Mouse (Mus musculus) heart, postnatal 0 days (tissue): ENCODE data around the gene Dab2. TPM values are rescaled to one million over a fixed set of nuclear protein-coding genes. Genes with fewer than 3 reads are reported as not detected.

Experiments
- ATAC-seq: fragments of 200-750 bp; cut with Nextera tagmentation; 2 replicates; pipeline ENCODE4 v1.8.0; 2017; ENCODE audit warnings: low read depth, moderate number of reproducible peaks, moderate library complexity; ENCODE audit not compliant: insufficient read depth
- DNase-seq: peaks from one replicate; pipeline ENCODE4 v3.0.0-alpha.2; 2016; ENCODE audit warnings: low spot score
- H3K27ac ChIP-seq: fragments of 300-500 bp; sonication (generic); 2 replicates; pipeline ENCODE4 v1.5.1; 2014; ENCODE audit warnings: low read depth, mild to moderate bottlenecking
- H3K27me3 ChIP-seq: fragments of 300-500 bp; sonication (generic); 2 replicates; pipeline ENCODE4 v1.6.1; 2014; ENCODE audit warnings: low read length, mixed read lengths; ENCODE audit not compliant: control insufficient read depth, insufficient read depth
- H3K36me3 ChIP-seq: fragments of 300-500 bp; sonication (generic); replicated peaks from 2 replicates; pipeline ENCODE4 v1.6.1; 2014; ENCODE audit warnings: low read length, mixed read lengths; ENCODE audit not compliant: control insufficient read depth, insufficient read depth
- H3K4me1 ChIP-seq: fragments of 300-500 bp; sonication (generic); 2 replicates; pipeline ENCODE4 v1.6.1; 2014; ENCODE audit warnings: antibody characterized with exemption; ENCODE audit not compliant: control insufficient read depth, insufficient read depth
- H3K4me2 ChIP-seq: fragments of 300-500 bp; sonication (generic); 2 replicates; pipeline ENCODE4 v1.6.1; 2014; ENCODE audit warnings: low read depth, mild to moderate bottlenecking, low read length, moderate library complexity
- H3K4me3 ChIP-seq: fragments of 300-500 bp; sonication (generic); 2 replicates; pipeline ENCODE4 v1.5.1; 2014; ENCODE audit warnings: low read depth, low read length
- H3K9ac ChIP-seq: fragments of 300-500 bp; sonication (generic); replicated peaks from 2 replicates; pipeline ENCODE4 v1.6.1; 2014; ENCODE audit warnings: low read depth, low read length, mixed read lengths
- H3K9me3 ChIP-seq: fragments of 300-500 bp; sonication (generic); replicated peaks from 2 replicates; pipeline ENCODE4 v1.6.1; 2016; ENCODE audit warnings: low read length; ENCODE audit not compliant: control insufficient read depth
- CTCF ChIP-seq: IDR thresholded peaks from 2 replicates; pipeline ENCODE4 v1.5.1; 2016; ENCODE audit warnings: antibody characterized with exemption, control low read depth, low read depth
- EP300 ChIP-seq: IDR thresholded peaks from 2 replicates; pipeline ENCODE4 v1.6.1; 2016; ENCODE audit warnings: antibody characterized with exemption, low read depth
- WGBS: fragments of 180-500 bp; shearing (Covaris S2); extraction: QIAGEN DNeasy Blood & Tissue Kit; methylation state at CpG from one replicate; pipeline ENCODE4 v1.1.7; 2014; 5-methylcytosine and 5-hydroxymethylcytosine counted together
- polyA plus RNA-seq: library from polyadenylated mRNA; unstranded; fragments of >200 nt; fragmentation: Nextera tagmentation; extraction: Ambion mirVana; gene quantifications from 2 replicates; pipeline ENCODE4 v1.2.1, GENCODE M21; 2015
- total RNA-seq: library from RNA; depleted of rRNA; stranded (reverse); fragments of >200 nt; gene quantifications from 2 replicates; pipeline ENCODE4 v1.2.3, GENCODE M21; 2014; ENCODE audit warnings: low replicate concordance; rRNA removed

Dab2 gene
- total RNA-seq (9.4 and 10.3 TPM in 2 replicates), polyA plus RNA-seq (11.3 and 12.2 TPM in 2 replicates)

GRCm38 (mm10) chr15:6299554-6299953 is at the start of gene Dab2:
Gene Dab2, plus strand, starts transcription at chr15:6299788.
- WGBS, result 76% methylated on average over 3 of the region's 3 CpGs
- ATAC-seq, result no peak
- Histone ChIP-seq H3K27me3 (no peaks in the 10 kb centered on the region), H3K4me2 (no peak within 1 kb of the TSS), H3K4me1 (no peaks in the 10 kb centered on the region), H3K9ac (no peak within 1 kb of the TSS), H3K27ac (no peak within 1 kb of the TSS), H3K36me3 (no peaks in the 10 kb centered on the region), H3K9me3 (no peaks in the 10 kb centered on the region), H3K4me3 (no peak within 1 kb of the TSS)
- DNase-seq, result no peak
- TF ChIP-seq CTCF (no peak), EP300 (no peak)

- H3K36me3 ChIP-seq, result no peaks in the 10 kb centered on the region
- H3K9ac ChIP-seq, result no peak overlapping the region
- no peak overlapping the region for H3K27ac ChIP-seq
- no peak for DNase-seq
- no peaks in the 10 kb centered on the region for H3K9me3 ChIP-seq
- WGBS, result 66% methylated on average over 2 of the region's 2 CpGs
- no peak overlapping the region for H3K4me3 ChIP-seq
- H3K4me2 ChIP-seq, result no peak overlapping the region
- no peaks in the 10 kb centered on the region for H3K4me1 ChIP-seq
- no peaks in the 10 kb centered on the region for H3K27me3 ChIP-seq
- ATAC-seq, result no peak
- TF ChIP-seq EP300 (no peak), CTCF (no peak)
Observed at GRCm38 (mm10) chr15:6253471-6253870, 46.1 kb upstream of the Dab2 start.

GRCm38 (mm10) chr15:6254383-6254782 is 45.2 kb upstream of the Dab2 start:
- no peak overlapping the region for H3K4me3 ChIP-seq
- H3K27me3 ChIP-seq, result no peaks in the 10 kb centered on the region
- no peaks in the 10 kb centered on the region for H3K36me3 ChIP-seq
- no peak for ATAC-seq
- H3K4me2 ChIP-seq, result no peak overlapping the region
- WGBS, result 90% methylated on average over 2 of the region's 2 CpGs
- H3K9ac ChIP-seq, result no peak overlapping the region
- no peak for DNase-seq
- H3K27ac ChIP-seq, result no peak overlapping the region
- no peaks in the 10 kb centered on the region for H3K9me3 ChIP-seq
- 0 out of 2 replicates have a peak, but pooled peaks cover 1% of the 10 kb centered on the region for H3K4me1 ChIP-seq
- no peak for TF ChIP-seq EP300
- TF ChIP-seq CTCF, result no peak

- ATAC-seq, result no peak
- DNase-seq, result no peak
- H3K27me3 ChIP-seq, result no peaks in the 10 kb centered on the region
- 0 out of 2 replicates have a peak, but pooled peaks cover 11% of the 10 kb centered on the region for H3K4me1 ChIP-seq
- no peak overlapping the region for H3K27ac ChIP-seq
- TF ChIP-seq EP300 (no peak), CTCF (no peak)
- no peak overlapping the region for H3K9ac ChIP-seq
- 69% methylated on average over 2 of the region's 2 CpGs for WGBS
- no peaks in the 10 kb centered on the region for H3K36me3 ChIP-seq
- no peak overlapping the region for H3K4me2 ChIP-seq
- H3K4me3 ChIP-seq, result no peak overlapping the region
- no peaks in the 10 kb centered on the region for H3K9me3 ChIP-seq
Observed at GRCm38 (mm10) chr15:6257049-6257448, 42.5 kb upstream of the Dab2 start.

GRCm38 (mm10) chr15:6259957-6260740 is 39.4 kb upstream of the Dab2 start:
- no peak overlapping the region for H3K4me2 ChIP-seq
- 14% methylated on average over 3 of the region's 3 CpGs for WGBS
- DNase-seq (peak; percentile 61), ATAC-seq (peak; percentile 87)
- no peaks in the 10 kb centered on the region for H3K36me3 ChIP-seq
- H3K4me1 ChIP-seq, result 0 out of 2 replicates have a peak, but pooled peaks cover 11% of the 10 kb centered on the region
- H3K9ac ChIP-seq, result no peak overlapping the region
- TF ChIP-seq CTCF (no peak), EP300 (no peak)
- no peaks in the 10 kb centered on the region for H3K9me3 ChIP-seq
- no peak overlapping the region for H3K4me3 ChIP-seq
- peak overlapping the region; percentile 69 for H3K27ac ChIP-seq
- no peaks in the 10 kb centered on the region for H3K27me3 ChIP-seq
